Mouse (Mus musculus): ENCODE measurements around the gene Zzz3.

DNA sequence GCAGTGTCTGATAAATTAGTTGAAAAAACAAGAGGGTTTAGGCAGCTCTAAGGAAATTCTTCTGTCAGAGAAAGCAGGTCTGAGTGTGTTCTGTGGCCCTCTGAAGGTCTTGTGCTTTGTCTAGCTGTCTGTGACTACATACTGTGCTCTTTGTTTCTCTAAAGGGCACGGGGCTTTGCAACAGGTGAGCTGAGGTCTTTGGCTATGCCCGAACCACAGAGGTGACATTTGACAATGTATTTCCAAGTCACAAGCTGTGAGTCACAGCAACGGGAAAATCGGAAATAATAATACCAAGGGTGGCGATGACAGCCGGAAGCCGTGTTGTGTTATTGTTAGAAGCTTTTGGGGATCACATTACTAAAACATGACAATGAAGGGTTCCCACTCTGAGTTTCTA lies 101.8 kb downstream of the Zzz3 start:
- TF ChIP-seq CTCF (IDR thresholded peaks at IDR 0.05; ENCODE audit: extremely low read depth, insufficient read length, insufficient replicate concordance, low read depth, low read length): no peak
- TF ChIP-seq POLR2A (IDR thresholded peaks at IDR 0.05; ENCODE audit: low read depth, low read length): no peak
